Mouse (Mus musculus): ENCODE results near the gene Cdh18.

DNA sequence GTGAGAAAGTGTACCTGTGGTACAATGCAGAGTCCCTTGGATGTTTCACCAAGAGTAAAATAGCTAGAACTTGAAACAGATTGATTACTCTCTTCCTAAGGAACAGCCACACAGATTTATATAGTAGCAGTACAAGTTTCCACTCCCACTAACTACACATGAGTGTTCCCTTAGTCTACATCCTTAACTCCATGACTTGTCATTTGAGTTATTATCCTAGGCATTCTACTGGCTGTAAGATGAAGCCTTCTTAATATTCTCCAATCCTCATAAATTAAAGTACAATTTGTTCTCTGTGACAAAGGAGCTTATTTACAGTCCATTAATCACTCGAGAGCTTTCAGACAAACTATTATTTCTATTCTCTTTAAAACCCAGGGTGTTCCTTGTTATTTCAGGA lies 756.2 kb downstream of the Cdh18 start:
- no peak for TF ChIP-seq CTCF (IDR thresholded peaks at IDR 0.05; ENCODE audit: low read depth, low read length)
- TF ChIP-seq POLR2A (IDR thresholded peaks at IDR 0.05; ENCODE audit: extremely low read depth, insufficient read depth, low read length): no peak

Data from liver, adult 2 months (tissue).